Mouse (Mus musculus) frontal cortex, adult 2 months (tissue): Measurements from ENCODE around the gene Slc22a5. TPM values are rescaled to one million over a fixed set of nuclear protein-coding genes. Genes with fewer than 3 reads are reported as not detected.

ENCODE experiments used
- DNase-seq, 2 experiments: peaks; one replicate each; pipeline ENCODE4 v3.0.0; 2022; ENCODE audit warnings: low spot score in 1 of 2; ENCODE audit errors: extremely low spot score in 1 of 2
- polyA plus RNA-seq: library from polyadenylated mRNA; depleted of rRNA; stranded (reverse); fragments of >200 nt; gene quantifications from 2 replicates; pipeline ENCODE4 v1.2.3, GENCODE M21; 2012; rRNA removed

Gene Slc22a5
- polyA plus RNA-seq, 1 experiment: 15.8 TPM

- DNase-seq: peak; percentile 58 to 71
Measured at GRCm38 (mm10) chr11:53842161-53842581, 49.3 kb downstream of the Slc22a5 start.

GRCm38 (mm10) chr11:53841514-53841913 is 49.9 kb downstream of the Slc22a5 start:
- DNase-seq: peak in 1 of 2 experiments; percentile 44

GRCm38 (mm10) chr11:53839663-53840642 is 51.5 kb downstream of the Slc22a5 start:
- DNase-seq: no peak

GRCm38 (mm10) chr11:53839147-53839546 is 52.3 kb downstream of the Slc22a5 start:
- DNase-seq: no peak

GRCm38 (mm10) chr11:53837731-53838130 is 53.7 kb downstream of the Slc22a5 start:
- DNase-seq: no peak

GRCm38 (mm10) chr11:53835379-53836010 is 56.0 kb downstream of the Slc22a5 start:
- no peak for DNase-seq

- no peak for DNase-seq
Measured at GRCm38 (mm10) chr11:53825409-53825808, 66.1 kb downstream of the Slc22a5 start.

- no peak for DNase-seq
Measured at GRCm38 (mm10) chr11:53821945-53822338, 69.5 kb downstream of the Slc22a5 start.

- no peak for DNase-seq
Measured at GRCm38 (mm10) chr11:53821230-53821944, 70.1 kb downstream of the Slc22a5 start.

- DNase-seq: no peak
Measured at GRCm38 (mm10) chr11:53820516-53821170, 70.8 kb downstream of the Slc22a5 start.

- no peak for DNase-seq
Measured at GRCm38 (mm10) chr11:53819511-53819910, 71.9 kb downstream of the Slc22a5 start.

GRCm38 (mm10) chr11:53818794-53819193 is 72.7 kb downstream of the Slc22a5 start:
- no peak for DNase-seq

- DNase-seq: no peak
Measured at GRCm38 (mm10) chr11:53816841-53817375, 74.6 kb downstream of the Slc22a5 start.

GRCm38 (mm10) chr11:53814810-53815209 is 76.7 kb downstream of the Slc22a5 start:
- DNase-seq: no peak

Other genes starting within 250 kb of the Slc22a5 start
- 6.9 and 7.1 TPM in 2 replicates for gene Rad50, start 184.3 kb downstream of the Slc22a5 start, polyA plus RNA-seq
- gene Il5, start 170.9 kb downstream of the Slc22a5 start, polyA plus RNA-seq: 0.21 and 0.44 TPM in 2 replicates
- 11.8 and 14.1 TPM in 2 replicates for gene Irf1, start 121.6 kb downstream of the Slc22a5 start, polyA plus RNA-seq
- gene Gm17334, start 118.5 kb downstream of the Slc22a5 start, polyA plus RNA-seq: 0.64 and 1.3 TPM in 2 replicates
- 3.0 and 3.2 TPM in 2 replicates for gene Gm12216, start 32.4 kb downstream of the Slc22a5 start, polyA plus RNA-seq
- gene Slc22a21, start 88.7 kb upstream of the Slc22a5 start, polyA plus RNA-seq: 2.6 TPM in 2 replicates
- gene Slc22a4, start 136.4 kb upstream of the Slc22a5 start, polyA plus RNA-seq: 6.6 and 8.9 TPM in 2 replicates
- 22.6 and 24.7 TPM in 2 replicates for gene Pdlim4, start 177.4 kb upstream of the Slc22a5 start, polyA plus RNA-seq
- gene P4ha2, start 208.4 kb upstream of the Slc22a5 start, polyA plus RNA-seq: 20.5 and 27.1 TPM in 2 replicates